Mouse (Mus musculus): ENCODE data around the gene Aasdh.

DNA sequence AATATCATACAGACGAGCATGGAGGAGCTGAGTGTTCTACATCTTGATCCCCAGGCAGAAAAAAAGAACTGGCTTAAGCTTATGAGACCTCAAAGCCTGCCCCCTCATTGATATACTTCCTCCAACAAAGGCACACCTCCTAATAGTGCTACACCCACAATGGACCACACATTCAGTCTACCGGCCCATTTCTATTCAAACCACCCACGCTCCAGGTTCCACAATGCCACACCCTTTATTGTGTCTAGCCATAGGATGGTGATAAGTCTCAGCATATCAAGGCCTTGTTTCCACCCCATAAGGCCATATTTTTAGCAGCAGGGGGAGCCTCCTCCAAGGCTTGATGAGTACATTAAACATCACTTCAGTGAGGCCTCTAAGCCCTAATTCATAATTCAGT lies 5.5 kb upstream of the Aasdh start:
- TF ChIP-seq CTCF (IDR thresholded peaks at IDR 0.05; ENCODE audit: borderline replicate concordance, control insufficient read depth, extremely low read depth, insufficient read depth, low read length, poor library complexity) (no peak), POLR2A (IDR thresholded peaks at IDR 0.05; ENCODE audit: control insufficient read depth, extremely low read depth, insufficient read depth, low read length, poor library complexity) (no peak)
